Mouse (Mus musculus) bone marrow, adult 2 months (tissue): ENCODE measurements around the gene Disp3.

Experiments used
- CTCF ChIP-seq: fragments of 200-500 bp; IDR thresholded peaks from 2 replicates; pipeline ENCODE4 v1.5.1; 2011; ENCODE audit warnings: low read length, control low read depth; ENCODE audit not compliant: control insufficient read depth, insufficient read depth
- POLR2A ChIP-seq: fragments of 200-500 bp; IDR thresholded peaks from 2 replicates; pipeline ENCODE4 v1.6.1; 2011; ENCODE audit warnings: low read depth, mild to moderate bottlenecking, control low read depth, low read length, borderline replicate concordance; ENCODE audit not compliant: control insufficient read depth

DNA sequence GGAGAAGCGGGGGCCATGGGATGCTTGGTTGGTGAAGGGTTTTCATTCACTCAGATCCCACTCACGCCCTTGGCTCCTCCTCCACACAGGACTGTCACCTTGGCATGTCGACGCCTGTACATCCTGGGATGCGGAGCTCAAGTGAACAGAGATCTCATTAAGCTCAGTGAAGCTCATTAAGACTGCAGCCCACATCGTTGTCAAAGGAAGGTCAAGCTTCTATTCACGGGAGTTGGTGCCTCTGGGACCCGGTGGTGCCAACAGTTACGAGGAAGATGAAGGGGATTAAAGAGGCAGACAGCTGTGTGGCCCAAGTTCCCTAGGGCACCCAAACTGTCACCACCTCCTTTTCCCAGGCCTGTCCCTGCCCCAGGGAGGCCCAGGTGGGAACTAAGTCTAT is 49.5 kb downstream of the Disp3 start:
- TF ChIP-seq CTCF (no peak), POLR2A (no peak)
